Mouse (Mus musculus): ENCODE data around the gene Pmm2.

The Pmm2 gene

GRCm38 (mm10) chr16:8680470-8680869 lies 43.0 kb downstream of the Pmm2 start, which contains the start of gene Gm5767:
TSS of gene Gm5767 (plus strand) at chr16:8680770.
- DNase-seq (ENCODE audit: low read depth), result no peak

GRCm38 (mm10) chr16:8685087-8685486 lies 47.6 kb downstream of the Pmm2 start:
- DNase-seq (ENCODE audit: low read depth), result no peak

- peak; percentile 72 for DNase-seq (ENCODE audit: low read depth)
These were observed 48.8 kb downstream of the Pmm2 start for GRCm38 (mm10) chr16:8686121-8686870.

GRCm38 (mm10) chr16:8686871-8687535 lies 49.5 kb downstream of the Pmm2 start:
- no peak for DNase-seq (ENCODE audit: low read depth)

GRCm38 (mm10) chr16:8687559-8688112 lies 50.2 kb downstream of the Pmm2 start:
- DNase-seq (ENCODE audit: low read depth), result no peak

GRCm38 (mm10) chr16:8689979-8690656 lies 52.6 kb downstream of the Pmm2 start:
- no peak for DNase-seq (ENCODE audit: low read depth)

- DNase-seq (ENCODE audit: low read depth), result no peak
These were observed 53.7 kb downstream of the Pmm2 start for GRCm38 (mm10) chr16:8691206-8691605.

- DNase-seq (ENCODE audit: low read depth), result no peak
These were observed 62.1 kb downstream of the Pmm2 start for GRCm38 (mm10) chr16:8699556-8699955.

- DNase-seq (ENCODE audit: low read depth), result no peak
These were observed 63.1 kb downstream of the Pmm2 start for GRCm38 (mm10) chr16:8700586-8700985.

- DNase-seq (ENCODE audit: low read depth), result no peak
These were observed 74.5 kb downstream of the Pmm2 start for GRCm38 (mm10) chr16:8711998-8712397.

All from c-Kit-positive CD71-negative TER-119-negative erythroid progenitor cells, embryonic 14.5 days (primary cell).